Mouse (Mus musculus) ovary, adult 2 months (tissue): Measurements from ENCODE around the gene Mfsd5. TPM values are rescaled to one million over a fixed set of nuclear protein-coding genes. Genes with fewer than 3 reads are reported as not detected.

Experiments used
- polyA plus RNA-seq: library from polyadenylated mRNA; depleted of rRNA; stranded (reverse); fragments of >200 nt; gene quantifications from 2 replicates; pipeline ENCODE4 v1.2.3, GENCODE M21; 2012; rRNA removed

Mfsd5 gene
- 119 and 129 TPM in 2 replicates for polyA plus RNA-seq

GRCm38 (mm10) chr15:102279092-102279782 is at the start of gene Mfsd5:
Gene Mfsd5, plus strand, starts transcription at chr15:102279454.

GRCm38 (mm10) chr15:102231748-102232147 is 47.5 kb upstream of the Mfsd5 start, which contains the start of gene Itgb7:
Gene Itgb7, minus strand, starts transcription at chr15:102231944.

GRCm38 (mm10) chr15:102257202-102258075 is 21.8 kb upstream of the Mfsd5 start, which contains the start of gene Rarg:
Gene Rarg, minus strand, starts transcription at chr15:102257517.

GRCm38 (mm10) chr15:102270274-102270960 is 8.8 kb upstream of the Mfsd5 start, which contains the start of gene Gm9918:
Gene Gm9918, plus strand, starts transcription at chr15:102270563.

DNA sequence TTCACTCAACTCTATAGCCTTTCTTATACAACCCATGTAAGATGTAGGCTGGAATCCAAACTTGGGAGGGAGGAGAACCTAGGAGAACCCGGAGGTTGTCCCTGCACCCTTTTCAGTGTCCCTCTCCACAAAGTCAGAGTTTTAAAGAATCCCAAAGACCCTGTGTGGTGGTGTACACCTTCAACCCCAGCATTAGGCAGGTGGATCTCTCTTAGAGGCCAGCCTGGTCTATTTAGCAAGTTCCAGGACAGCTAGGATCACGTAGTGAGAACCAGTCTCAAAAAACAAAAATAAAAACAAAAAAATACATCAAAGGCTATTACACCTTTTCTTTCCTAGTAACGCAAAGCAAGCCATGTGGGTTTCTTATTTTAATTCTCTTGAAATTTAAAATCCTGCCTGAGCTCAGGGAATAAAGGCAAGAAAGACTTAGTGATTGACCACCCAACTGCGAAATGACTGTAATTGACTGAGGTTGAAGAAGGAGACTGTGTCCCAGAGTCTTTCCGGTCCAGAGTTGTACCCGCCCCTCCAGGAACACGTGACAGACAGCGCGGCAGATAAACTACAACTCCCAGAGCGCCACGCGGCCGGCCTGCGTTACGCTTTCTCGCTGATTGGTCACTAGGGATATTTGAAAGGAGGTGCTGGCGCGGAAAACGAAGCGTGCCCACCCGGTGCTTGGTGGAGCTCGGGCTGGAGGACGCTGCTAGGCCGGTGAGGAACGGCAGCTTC is 16.5 kb downstream of the Mfsd5 start, which contains the start of gene Espl1:
Espl1 (plus strand) TSS at position 634 of the 735 bp plus-strand sequence.

GRCm38 (mm10) chr15:102326022-102326576 is 46.8 kb downstream of the Mfsd5 start, which contains the start of gene Pfdn5:
Gene Pfdn5, plus strand, starts transcription at chr15:102326116.

Other genes with a start within 250 kb of the Mfsd5 start
- gene Eif4b, start 205.7 kb upstream of the Mfsd5 start, polyA plus RNA-seq: 103 and 118 TPM in 2 replicates
- gene Tns2, start 179.0 kb upstream of the Mfsd5 start, polyA plus RNA-seq: 64.5 and 83.6 TPM in 2 replicates
- 41.3 and 46.7 TPM in 2 replicates for gene Spryd3, start 143.2 kb upstream of the Mfsd5 start, polyA plus RNA-seq
- gene Igfbp6, start 135.1 kb upstream of the Mfsd5 start, polyA plus RNA-seq: 333 and 349 TPM in 2 replicates
- 2.1 and 2.9 TPM in 2 replicates for gene Soat2, start 128.9 kb upstream of the Mfsd5 start, polyA plus RNA-seq
- gene Zfp740, start 76.2 kb upstream of the Mfsd5 start, polyA plus RNA-seq: 33.0 and 35.9 TPM in 2 replicates
- 137 and 169 TPM in 2 replicates for gene Csad, start 74.7 kb upstream of the Mfsd5 start, polyA plus RNA-seq
- gene Itgb7, start 47.5 kb upstream of the Mfsd5 start, polyA plus RNA-seq: 5.7 and 6.7 TPM in 2 replicates
- gene Rarg, start 21.9 kb upstream of the Mfsd5 start, polyA plus RNA-seq: 57.9 and 65.1 TPM in 2 replicates
- 0.77 and 1.0 TPM in 2 replicates for gene Gm9918, start 8.9 kb upstream of the Mfsd5 start, polyA plus RNA-seq
- gene Espl1, start 16.8 kb downstream of the Mfsd5 start, polyA plus RNA-seq: 12.0 and 16.4 TPM in 2 replicates
- 77.8 and 110 TPM in 2 replicates for gene Pfdn5, start 46.7 kb downstream of the Mfsd5 start, polyA plus RNA-seq
- gene Myg1, start 52.3 kb downstream of the Mfsd5 start, polyA plus RNA-seq: 58.9 and 73.8 TPM in 2 replicates
- gene Aaas, start 71.3 kb downstream of the Mfsd5 start, polyA plus RNA-seq: 44.6 and 50.1 TPM in 2 replicates
- 1.7 and 2.3 TPM in 2 replicates for gene Sp7, start 87.7 kb downstream of the Mfsd5 start, polyA plus RNA-seq
- 19.1 and 23.3 TPM in 2 replicates for gene Sp1, start 126.7 kb downstream of the Mfsd5 start, polyA plus RNA-seq
- 150 and 164 TPM in 2 replicates for gene Amhr2, start 165.9 kb downstream of the Mfsd5 start, polyA plus RNA-seq
- 105 and 108 TPM in 2 replicates for gene Prr13, start 179.6 kb downstream of the Mfsd5 start, polyA plus RNA-seq
- 416 and 676 TPM in 2 replicates for gene Pcbp2, start 191.1 kb downstream of the Mfsd5 start, polyA plus RNA-seq
- not detected in 2 replicates for gene Gm10337, start 224.3 kb downstream of the Mfsd5 start, polyA plus RNA-seq
- gene Map3k12, start 237.6 kb downstream of the Mfsd5 start, polyA plus RNA-seq: 19.0 and 19.6 TPM in 2 replicates
- 89.7 and 90.4 TPM in 2 replicates for gene Tarbp2, start 238.7 kb downstream of the Mfsd5 start, polyA plus RNA-seq
- gene Npff, start 245.5 kb downstream of the Mfsd5 start, polyA plus RNA-seq: 3.8 and 4.0 TPM in 2 replicates